Mouse (Mus musculus) ES-CJ7 (cell line): Measurements from ENCODE around the gene Pip5kl1.

Experiments
- DNase-seq: peaks from one replicate; pipeline ENCODE4 v3.0.0; 2011; ENCODE audit warnings: low read depth, low spot score

The Pip5kl1 gene

GRCm38 (mm10) chr2:32574497-32574896, at the start of gene Pip5kl1:
Gene Pip5kl1, plus strand, starts transcription at chr2:32574797.
- DNase-seq, result no peak

- no peak for DNase-seq
Observed at GRCm38 (mm10) chr2:32525816-32526215, 48.8 kb upstream of the Pip5kl1 start.

GRCm38 (mm10) chr2:32527468-32527966, 47.1 kb upstream of the Pip5kl1 start:
- DNase-seq, result no peak

- DNase-seq, result no peak
Observed at GRCm38 (mm10) chr2:32528326-32528725, 46.3 kb upstream of the Pip5kl1 start.

GRCm38 (mm10) chr2:32530479-32530878, 44.1 kb upstream of the Pip5kl1 start:
- DNase-seq, result no peak

- DNase-seq, result no peak
Observed at GRCm38 (mm10) chr2:32533163-32533562, 41.4 kb upstream of the Pip5kl1 start.

GRCm38 (mm10) chr2:32534061-32534732, 40.4 kb upstream of the Pip5kl1 start:
- peak; percentile 59 for DNase-seq

- DNase-seq, result peak; percentile 95
Observed at GRCm38 (mm10) chr2:32534733-32535471, 39.7 kb upstream of the Pip5kl1 start, which contains the start of gene Fam102a. Gene Fam102a, plus strand, starts transcription at chr2:32535332.

- no peak for DNase-seq
Observed at GRCm38 (mm10) chr2:32535501-32535991, 39.1 kb upstream of the Pip5kl1 start.

GRCm38 (mm10) chr2:32536086-32536633, 38.4 kb upstream of the Pip5kl1 start:
- DNase-seq, result no peak

GRCm38 (mm10) chr2:32536634-32537359, 37.8 kb upstream of the Pip5kl1 start:
- DNase-seq, result peak; percentile 70

- DNase-seq, result no peak
Observed at GRCm38 (mm10) chr2:32537360-32537905, 37.2 kb upstream of the Pip5kl1 start.

- no peak for DNase-seq
Observed at GRCm38 (mm10) chr2:32537941-32538340, 36.7 kb upstream of the Pip5kl1 start.

- peak; percentile 47 for DNase-seq
Observed at GRCm38 (mm10) chr2:32538461-32538860, 36.1 kb upstream of the Pip5kl1 start.

- peak; percentile 46 for DNase-seq
Observed at GRCm38 (mm10) chr2:32539452-32539981, 35.1 kb upstream of the Pip5kl1 start.

- no peak for DNase-seq
Observed at GRCm38 (mm10) chr2:32541333-32541908, 33.2 kb upstream of the Pip5kl1 start.

GRCm38 (mm10) chr2:32541986-32542573, 32.5 kb upstream of the Pip5kl1 start:
- DNase-seq, result no peak

- DNase-seq, result no peak
Observed at GRCm38 (mm10) chr2:32543031-32543449, 31.6 kb upstream of the Pip5kl1 start.

- DNase-seq, result no peak
Observed at GRCm38 (mm10) chr2:32546951-32547350, 27.6 kb upstream of the Pip5kl1 start.

GRCm38 (mm10) chr2:32547380-32547779, 27.2 kb upstream of the Pip5kl1 start:
- no peak for DNase-seq
